Mouse (Mus musculus) midbrain, postnatal 0 days (tissue): ENCODE measurements around the gene Pparg. TPM values are rescaled to one million over a fixed set of nuclear protein-coding genes. Genes with fewer than 3 reads are reported as not detected.

ENCODE experiments used
- ATAC-seq: fragments of 200-750 bp; cut with Nextera tagmentation; 2 replicates; pipeline ENCODE4 v1.8.0; 2017; ENCODE audit warnings: moderate number of reproducible peaks, mild to moderate bottlenecking, moderate TSS enrichment, moderate library complexity; ENCODE audit not compliant: low FRiP score
- DNase-seq: peaks from one replicate; pipeline ENCODE4 v3.0.0-alpha.2; 2015; ENCODE audit warnings: low spot score
- H3K27ac ChIP-seq: fragments of 300-500 bp; sonication (generic); 2 replicates; pipeline ENCODE4 v1.5.1; 2014; ENCODE audit warnings: low read depth, mild to moderate bottlenecking, low read length, mixed read lengths
- H3K27me3 ChIP-seq: fragments of 300-500 bp; sonication (generic); 2 replicates; pipeline ENCODE4 v1.6.1; 2014; ENCODE audit warnings: low read length, control low read depth, mixed read lengths; ENCODE audit not compliant: insufficient read depth
- H3K36me3 ChIP-seq: fragments of 300-500 bp; sonication (generic); 2 replicates; pipeline ENCODE4 v1.6.1; 2014; ENCODE audit warnings: low read length, control low read depth, mixed read lengths; ENCODE audit not compliant: insufficient read depth
- H3K4me1 ChIP-seq: fragments of 300-500 bp; sonication (generic); 2 replicates; pipeline ENCODE4 v1.6.1; 2014; ENCODE audit warnings: mild to moderate bottlenecking, control low read depth, antibody characterized with exemption, low read length, mixed read lengths; ENCODE audit not compliant: insufficient read depth
- H3K4me2 ChIP-seq: fragments of 300-500 bp; sonication (generic); 2 replicates; pipeline ENCODE4 v1.6.1; 2014; ENCODE audit warnings: low read depth, mild to moderate bottlenecking, low read length, mixed read lengths; ENCODE audit not compliant: poor library complexity, severe bottlenecking
- H3K4me3 ChIP-seq: fragments of 300-500 bp; sonication (generic); 2 replicates; pipeline ENCODE4 v1.5.1; 2014; ENCODE audit warnings: low read depth, mild to moderate bottlenecking, low read length, moderate library complexity
- H3K9ac ChIP-seq: fragments of 300-500 bp; sonication (generic); replicated peaks from 2 replicates; pipeline ENCODE4 v1.6.1; 2014; ENCODE audit warnings: mild to moderate bottlenecking, low read length, moderate library complexity, mixed read lengths; ENCODE audit not compliant: poor library complexity, severe bottlenecking
- H3K9me3 ChIP-seq: fragments of 300-500 bp; sonication (generic); 2 replicates; pipeline ENCODE4 v1.6.1; 2016; ENCODE audit warnings: low read length, control low read depth
- CTCF ChIP-seq: IDR thresholded peaks from 2 replicates; pipeline ENCODE4 v1.5.1; 2016; ENCODE audit warnings: antibody characterized with exemption, mild to moderate bottlenecking
- WGBS: fragments of 180-500 bp; shearing (Covaris S2); extraction: QIAGEN DNeasy Blood & Tissue Kit; methylation state at CpG from one replicate; pipeline ENCODE4 v1.1.7; 2014; 5-methylcytosine and 5-hydroxymethylcytosine counted together
- polyA plus RNA-seq: library from polyadenylated mRNA; unstranded; fragments of >200 nt; fragmentation: Nextera tagmentation; extraction: Ambion mirVana; gene quantifications from 2 replicates; pipeline ENCODE4 v1.2.1, GENCODE M21; 2015
- total RNA-seq: library from RNA; depleted of rRNA; stranded (reverse); fragments of >200 nt; gene quantifications from 2 replicates; pipeline ENCODE4 v1.2.3, GENCODE M21; 2014

The Pparg gene
- total and polyA plus RNA-seq, 2 experiments from 2014 or later: 0.25 to 2.0 TPM

DNA sequence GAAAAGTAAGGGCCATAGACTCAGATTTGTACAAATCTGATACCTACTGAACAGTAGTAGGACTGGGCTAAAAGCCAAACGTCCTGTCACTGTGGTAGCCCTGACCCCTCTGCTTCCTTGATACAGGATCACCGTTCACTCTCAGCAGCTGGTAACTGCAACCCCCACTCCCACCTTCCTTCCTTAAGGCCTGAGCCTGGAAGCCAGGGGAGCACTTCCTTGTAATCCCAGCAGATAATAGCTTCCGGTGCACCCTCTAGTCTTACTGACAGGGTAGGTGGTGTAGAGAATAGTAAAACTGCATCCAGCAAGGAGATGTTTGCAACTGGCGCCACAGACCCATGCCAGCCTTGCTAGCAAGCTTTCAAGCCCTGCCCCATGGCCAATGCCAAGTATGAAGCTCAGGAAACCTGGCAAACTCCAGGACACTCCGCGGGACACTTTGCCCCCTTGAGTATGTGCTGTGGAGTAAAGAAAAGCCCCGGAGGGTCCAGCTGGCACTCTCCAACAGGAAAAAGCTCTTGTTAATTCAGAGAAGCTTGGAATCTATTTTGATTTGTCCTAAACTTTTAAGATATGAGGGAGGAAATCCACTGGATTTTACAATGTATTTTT is 116.4 kb downstream of the Pparg start:
- Histone ChIP-seq H3K4me3 (no peak overlapping the region), H3K9me3 (no peaks in the 10 kb centered on the region), H3K9ac (no peak overlapping the region), H3K4me2 (no peak overlapping the region), H3K4me1 (no peaks in the 10 kb centered on the region), H3K27ac (no peak overlapping the region), H3K27me3 (0 out of 2 replicates have a peak, but pooled peaks cover 4% of the 10 kb centered on the region), H3K36me3 (no peaks in the 10 kb centered on the region)
- WGBS: 52% methylated on average over 7 of the region's 7 CpGs
- ATAC-seq (no peak), DNase-seq (peak; percentile 51)
- no peak for TF ChIP-seq CTCF

DNA sequence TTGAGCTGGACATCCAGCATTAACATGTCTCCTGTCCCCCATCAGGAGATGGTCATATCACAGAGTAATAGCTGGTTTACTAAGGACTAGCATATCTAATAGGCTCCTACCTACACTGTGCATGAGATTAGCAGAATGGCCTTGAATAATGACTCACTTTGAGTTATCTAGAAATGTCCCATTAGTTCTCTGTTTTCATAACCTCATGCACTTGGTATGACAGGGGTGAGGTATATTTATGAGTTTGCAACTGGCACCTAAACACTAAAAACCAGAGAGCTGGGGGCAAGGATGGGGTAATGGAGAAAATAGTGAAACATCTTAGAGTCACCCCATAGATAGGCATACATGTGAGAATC is 119.2 kb downstream of the Pparg start:
- no peak for DNase-seq
- Histone ChIP-seq H3K36me3 (no peaks in the 10 kb centered on the region), H3K9me3 (no peaks in the 10 kb centered on the region), H3K4me1 (no peaks in the 10 kb centered on the region), H3K27ac (no peak overlapping the region), H3K9ac (no peak overlapping the region), H3K4me3 (no peak overlapping the region), H3K27me3 (peaks cover 9% of the 10 kb centered on the region; the same call in 1 of the 2 replicates), H3K4me2 (no peak overlapping the region)
- TF ChIP-seq CTCF: no peak
- no peak for ATAC-seq

DNA sequence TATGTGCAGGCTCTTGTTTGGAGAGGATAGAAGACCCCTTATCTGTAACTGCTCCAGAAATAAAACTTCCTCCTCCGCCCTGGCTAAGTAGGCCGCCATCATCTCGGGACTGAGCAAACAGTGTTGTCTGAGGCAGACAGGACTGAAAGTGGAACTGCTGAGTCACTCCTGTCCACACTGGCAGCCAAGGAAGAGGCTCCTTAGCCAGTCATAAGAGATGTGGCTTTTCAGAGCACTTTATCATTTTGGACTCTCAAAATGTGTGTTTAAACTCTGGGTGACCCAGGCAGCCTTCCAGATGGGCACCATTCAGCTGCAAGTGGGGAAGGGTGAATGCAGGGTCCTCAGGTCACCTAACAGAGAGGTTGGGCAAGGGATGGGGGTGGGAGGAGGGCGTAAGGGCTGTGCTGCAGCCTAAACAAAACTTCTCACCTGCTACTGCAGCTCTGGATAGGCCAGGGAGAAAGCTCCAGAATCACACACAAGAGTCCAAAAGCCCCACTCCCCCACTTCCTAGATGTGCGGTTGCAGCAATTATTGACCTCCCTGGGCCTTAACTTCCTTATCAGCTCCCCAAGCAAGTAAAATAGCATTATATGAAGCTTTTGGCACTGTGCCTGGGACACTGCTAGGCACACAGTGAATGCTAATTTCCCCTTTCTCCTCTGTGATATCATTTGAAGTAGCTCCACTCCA is 119.7 kb downstream of the Pparg start:
- Histone ChIP-seq H3K4me3 (no peak overlapping the region), H3K27ac (no peak overlapping the region), H3K4me2 (no peak overlapping the region), H3K9ac (no peak overlapping the region), H3K27me3 (peaks cover 9% of the 10 kb centered on the region; the same call in 1 of the 2 replicates), H3K36me3 (no peaks in the 10 kb centered on the region), H3K9me3 (no peaks in the 10 kb centered on the region), H3K4me1 (no peaks in the 10 kb centered on the region)
- DNase-seq (peak; percentile 12), ATAC-seq (no peak)
- TF ChIP-seq CTCF: no peak
- WGBS: 37% methylated on average over 5 of the region's 5 CpGs

DNA sequence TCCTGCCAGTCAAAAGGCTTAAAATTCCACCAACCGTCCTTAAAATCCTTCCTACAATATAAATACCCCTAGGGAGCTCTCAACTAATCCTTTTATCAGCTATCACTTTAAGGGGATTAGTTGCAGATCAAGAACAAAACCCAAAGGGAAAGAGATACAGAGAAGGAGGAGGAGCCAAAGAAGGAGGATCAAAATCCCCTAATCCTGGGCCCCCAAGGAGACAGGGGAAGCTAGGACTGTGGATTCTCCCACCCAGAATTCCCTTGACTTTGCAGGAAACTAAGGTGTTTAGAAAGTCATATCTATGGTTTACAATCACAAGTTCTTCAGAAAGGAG is 120.2 kb downstream of the Pparg start:
- H3K9me3 ChIP-seq: no peaks in the 10 kb centered on the region
- no peak overlapping the region for H3K4me3 ChIP-seq
- DNase-seq: no peak
- H3K36me3 ChIP-seq: no peaks in the 10 kb centered on the region
- no peak for ATAC-seq
- no peak overlapping the region for H3K9ac ChIP-seq
- no peak for TF ChIP-seq CTCF
- 0% methylated on average over 1 of the region's 1 CpGs for WGBS
- no peaks in the 10 kb centered on the region for H3K4me1 ChIP-seq
- peaks cover 9% of the 10 kb centered on the region; the same call in 1 of the 2 replicates for H3K27me3 ChIP-seq
- H3K27ac ChIP-seq: no peak overlapping the region
- no peak overlapping the region for H3K4me2 ChIP-seq

DNA sequence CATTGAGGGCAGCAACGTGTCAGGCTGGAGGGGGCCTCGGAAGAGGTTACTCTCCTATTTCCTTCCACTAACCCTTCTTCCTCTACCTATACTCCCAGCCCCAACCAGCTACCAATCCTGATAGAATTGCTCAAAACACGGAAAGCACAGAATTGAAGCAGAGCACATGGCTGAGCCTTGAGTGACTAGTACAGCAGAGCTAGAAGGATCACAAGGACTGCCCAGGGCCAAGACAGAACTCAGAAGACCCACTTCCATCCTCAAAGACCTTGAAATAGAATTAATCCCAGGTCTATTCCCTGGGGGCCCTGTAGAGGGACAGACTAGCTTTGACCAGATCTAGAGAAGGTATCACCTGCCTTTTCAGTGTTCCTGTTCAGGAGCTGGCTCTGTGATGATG is 120.9 kb downstream of the Pparg start:
- Histone ChIP-seq H3K4me3 (no peak overlapping the region), H3K9me3 (no peaks in the 10 kb centered on the region), H3K36me3 (no peaks in the 10 kb centered on the region), H3K9ac (no peak overlapping the region), H3K27ac (no peak overlapping the region), H3K4me2 (no peak overlapping the region), H3K4me1 (no peaks in the 10 kb centered on the region), H3K27me3 (peaks cover 9% of the 10 kb centered on the region; the same call in 1 of the 2 replicates)
- WGBS: 24% methylated on average over 3 of the region's 3 CpGs
- ATAC-seq (no peak), DNase-seq (no peak)
- no peak for TF ChIP-seq CTCF

DNA sequence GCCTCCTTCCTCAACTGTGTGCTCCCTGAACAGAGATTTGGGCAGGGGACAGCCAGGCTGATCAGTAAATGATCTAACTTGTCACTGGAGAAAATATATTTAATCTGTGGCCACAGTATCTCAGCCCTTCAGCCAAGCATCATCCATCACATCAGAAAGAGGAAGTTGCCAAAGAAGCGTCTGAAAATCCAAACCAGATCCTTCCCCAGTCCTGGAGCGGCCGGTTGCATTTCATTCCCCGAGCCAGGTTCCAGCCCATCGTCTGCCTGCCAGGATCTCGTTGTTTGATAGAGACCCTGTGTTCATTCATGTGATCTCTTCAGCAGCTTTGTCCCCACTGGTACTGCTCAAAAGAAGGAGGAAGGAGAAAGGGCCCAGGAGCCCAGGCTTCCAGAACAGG is 124.9 kb downstream of the Pparg start:
- Histone ChIP-seq H3K4me1 (no peaks in the 10 kb centered on the region), H3K9me3 (no peaks in the 10 kb centered on the region), H3K36me3 (no peaks in the 10 kb centered on the region), H3K4me2 (no peak overlapping the region), H3K9ac (no peak overlapping the region), H3K27ac (no peak overlapping the region), H3K27me3 (peaks cover 6% of the 10 kb centered on the region; the same call in 1 of the 2 replicates), H3K4me3 (no peak overlapping the region)
- 73% methylated on average over 6 of the region's 6 CpGs for WGBS
- ATAC-seq (no peak), DNase-seq (no peak)
- TF ChIP-seq CTCF: no peak
